Mouse (Mus musculus) small intestine, adult 2 months (tissue): Measurements from ENCODE around the gene Tdo2. TPM values are rescaled to one million over a fixed set of nuclear protein-coding genes. Genes with fewer than 3 reads are reported as not detected.

Source experiments
- H3K27ac ChIP-seq: fragments of 200-500 bp; 2 replicates; pipeline ENCODE4 v1.5.1; 2012; ENCODE audit warnings: low read depth, low read length, control low read depth, inconsistent platforms; ENCODE audit not compliant: insufficient read depth
- H3K27me3 ChIP-seq: fragments of 200-500 bp; 2 replicates; pipeline ENCODE4 v1.6.1; 2012; ENCODE audit warnings: mild to moderate bottlenecking, moderate library complexity, low read length, inconsistent platforms; ENCODE audit not compliant: control insufficient read depth, insufficient read depth
- H3K36me3 ChIP-seq: fragments of 200-500 bp; 2 replicates; pipeline ENCODE4 v1.6.1; 2012; ENCODE audit warnings: mild to moderate bottlenecking, low read length, control low read depth, inconsistent platforms; ENCODE audit not compliant: control insufficient read depth, insufficient read depth
- H3K4me1 ChIP-seq: fragments of 200-500 bp; 2 replicates; pipeline ENCODE4 v1.6.1; 2012; ENCODE audit warnings: low read length, inconsistent platforms, mixed read lengths; ENCODE audit not compliant: control insufficient read depth, insufficient read depth, insufficient read length
- H3K4me3 ChIP-seq: fragments of 200-500 bp; 2 replicates; pipeline ENCODE4 v1.5.1; 2012; ENCODE audit warnings: low read depth, mild to moderate bottlenecking, control low read depth, inconsistent platforms, low read length, moderate library complexity
- CTCF ChIP-seq: fragments of 200-500 bp; IDR thresholded peaks from 2 replicates; pipeline ENCODE4 v1.5.1; 2012; ENCODE audit warnings: low read depth, mild to moderate bottlenecking, control low read depth, inconsistent platforms, low read length, moderate library complexity, mixed read lengths; ENCODE audit not compliant: insufficient replicate concordance, insufficient read length; ENCODE audit errors: extremely low read depth
- POLR2A ChIP-seq: fragments of 200-500 bp; IDR thresholded peaks from 2 replicates; pipeline ENCODE4 v1.6.1; 2012; ENCODE audit warnings: low read depth, mild to moderate bottlenecking, control low read depth, inconsistent platforms, low read length, moderate library complexity
- WGBS: fragments of 180-500 bp; shearing (Covaris S2); methylation state at CpG from one replicate; pipeline ENCODE4 v1.1.7; 2018; 5-methylcytosine and 5-hydroxymethylcytosine counted together
- polyA plus RNA-seq: library from polyadenylated mRNA; depleted of rRNA; stranded (reverse); fragments of >200 nt; gene quantifications from 2 replicates; pipeline ENCODE4 v1.2.3, GENCODE M21; 2012

The Tdo2 gene
- polyA plus RNA-seq, 1 experiment: not detected

- Histone ChIP-seq H3K4me3 (no peak overlapping the region), H3K36me3 (no peaks in the 10 kb centered on the region), H3K4me1 (no peaks in the 10 kb centered on the region), H3K27me3 (no peaks in the 10 kb centered on the region), H3K27ac (no peak overlapping the region)
- TF ChIP-seq CTCF (no peak), POLR2A (no peak)
- WGBS: 84% methylated on average over 5 of the region's 5 CpGs
Measured at GRCm38 (mm10) chr3:81981576-81981975, 5.6 kb upstream of the Tdo2 start.

GRCm38 (mm10) chr3:81975607-81976006 lies 395 bp downstream of the Tdo2 start:
- TF ChIP-seq CTCF: no peak
- no peak for TF ChIP-seq POLR2A
- Histone ChIP-seq H3K36me3 (no peaks in the 10 kb centered on the region), H3K27me3 (no peaks in the 10 kb centered on the region), H3K4me3 (no peak overlapping the region), H3K4me1 (no peaks in the 10 kb centered on the region), H3K27ac (no peak overlapping the region)
- 40% methylated on average over 4 of the region's 4 CpGs for WGBS

- Histone ChIP-seq H3K27me3 (no peaks in the 10 kb centered on the region), H3K27ac (no peak overlapping the region), H3K36me3 (no peaks in the 10 kb centered on the region), H3K4me1 (no peaks in the 10 kb centered on the region), H3K4me3 (no peak overlapping the region)
- TF ChIP-seq POLR2A (no peak), CTCF (no peak)
- 58% methylated on average over 3 of the region's 3 CpGs for WGBS
Measured at GRCm38 (mm10) chr3:81964596-81964995, 11.4 kb downstream of the Tdo2 start.

GRCm38 (mm10) chr3:81963768-81964167 lies 12.2 kb downstream of the Tdo2 start:
- H3K27ac ChIP-seq: no peak overlapping the region
- H3K36me3 ChIP-seq: no peaks in the 10 kb centered on the region
- H3K27me3 ChIP-seq: no peaks in the 10 kb centered on the region
- H3K4me1 ChIP-seq: no peaks in the 10 kb centered on the region
- H3K4me3 ChIP-seq: no peak overlapping the region
- WGBS: 70% methylated on average over 5 of the region's 5 CpGs
- TF ChIP-seq POLR2A: no peak
- TF ChIP-seq CTCF: no peak

GRCm38 (mm10) chr3:81961336-81961735 lies 14.7 kb downstream of the Tdo2 start:
- no peak for TF ChIP-seq CTCF
- TF ChIP-seq POLR2A: no peak
- 81% methylated on average over 5 of the region's 5 CpGs for WGBS
- no peak overlapping the region for H3K27ac ChIP-seq

GRCm38 (mm10) chr3:81957484-81957883 lies 18.5 kb downstream of the Tdo2 start:
- Histone ChIP-seq H3K36me3 (peaks cover 7% of the 10 kb centered on the region), H3K4me1 (no peaks in the 10 kb centered on the region), H3K27me3 (no peaks in the 10 kb centered on the region), H3K4me3 (no peak overlapping the region), H3K27ac (no peak overlapping the region)
- WGBS: 89% methylated on average over 5 of the region's 5 CpGs
- TF ChIP-seq POLR2A (no peak), CTCF (no peak)

More at GRCm38 (mm10) chr3:81961336-81961735, 14.7 kb downstream of the Tdo2 start:
- Histone ChIP-seq H3K36me3 (no peaks in the 10 kb centered on the region), H3K27me3 (no peaks in the 10 kb centered on the region), H3K4me1 (no peaks in the 10 kb centered on the region), H3K4me3 (no peak overlapping the region)

GRCm38 (mm10) chr3:81951785-81952184 lies 24.2 kb downstream of the Tdo2 start:
- 73% methylated on average over 2 of the region's 2 CpGs for WGBS
- TF ChIP-seq CTCF (no peak), POLR2A (no peak)
- H3K4me1 ChIP-seq: no peaks in the 10 kb centered on the region
- H3K27ac ChIP-seq: no peak overlapping the region
- H3K36me3 ChIP-seq: peaks cover 14% of the 10 kb centered on the region
- H3K27me3 ChIP-seq: no peaks in the 10 kb centered on the region
- H3K4me3 ChIP-seq: no peak overlapping the region
